Mouse (Mus musculus) limb, embryonic 14.5 days (tissue): ENCODE measurements at regions not wholly inside any gene's neighbourhood (a gene's known extent, or its start where the extent isn't known, plus 50 kb on each side); places are given as distances from the start of the nearest gene placed in this dataset.

Source experiments
- ATAC-seq: fragments of 200-750 bp; cut with Nextera tagmentation; 2 replicates; pipeline ENCODE4 v1.8.0; 2017; ENCODE audit warnings: low read depth, moderate number of reproducible peaks, moderate TSS enrichment; ENCODE audit not compliant: low FRiP score
- DNase-seq: peaks from one replicate; pipeline ENCODE4 v3.0.0-alpha.2; 2015; ENCODE audit warnings: low spot score
- H3K27ac ChIP-seq: fragments of 300-500 bp; sonication (generic); replicated peaks from 2 replicates; pipeline ENCODE4 v1.5.1; 2014; ENCODE audit warnings: low read depth, mild to moderate bottlenecking, low read length, moderate library complexity, mixed read lengths
- H3K27me3 ChIP-seq: fragments of 300-500 bp; sonication (generic); 2 replicates; pipeline ENCODE4 v1.6.1; 2014; ENCODE audit warnings: low read length, mixed read lengths; ENCODE audit not compliant: control insufficient read depth, insufficient read depth
- H3K36me3 ChIP-seq: fragments of 300-500 bp; sonication (generic); 2 replicates; pipeline ENCODE4 v1.6.1; 2014; ENCODE audit warnings: mild to moderate bottlenecking, low read length, moderate library complexity, mixed read lengths; ENCODE audit not compliant: control insufficient read depth, insufficient read depth
- H3K4me1 ChIP-seq: fragments of 300-500 bp; sonication (generic); 2 replicates; pipeline ENCODE4 v1.6.1; 2014; ENCODE audit warnings: antibody characterized with exemption, low read length, mixed read lengths; ENCODE audit not compliant: control insufficient read depth, insufficient read depth
- H3K4me2 ChIP-seq: fragments of 300-500 bp; sonication (generic); replicated peaks from 2 replicates; pipeline ENCODE4 v1.6.1; 2014; ENCODE audit warnings: low read depth, mild to moderate bottlenecking, low read length, moderate library complexity; ENCODE audit not compliant: severe bottlenecking
- H3K4me3 ChIP-seq: fragments of 300-500 bp; sonication (generic); replicated peaks from 2 replicates; pipeline ENCODE4 v1.5.1; 2014; ENCODE audit warnings: low read length
- H3K9ac ChIP-seq: fragments of 300-500 bp; sonication (generic); 2 replicates; pipeline ENCODE4 v1.6.1; 2014; ENCODE audit warnings: mild to moderate bottlenecking, low read depth, low read length, moderate library complexity; ENCODE audit not compliant: severe bottlenecking
- H3K9me3 ChIP-seq: fragments of 300-500 bp; sonication (generic); 2 replicates; pipeline ENCODE4 v1.6.1; 2016; ENCODE audit warnings: low read length; ENCODE audit not compliant: control insufficient read depth
- POLR2A ChIP-seq: fragments of 200-500 bp; IDR thresholded peaks from 2 replicates; pipeline ENCODE4 v1.8.0; 2012; ENCODE audit warnings: inconsistent platforms, mild to moderate bottlenecking, moderate library complexity, borderline replicate concordance; ENCODE audit not compliant: insufficient read depth, insufficient read length; ENCODE audit errors: extremely low read depth
- WGBS: fragments of 180-500 bp; shearing (Covaris S2); extraction: QIAGEN DNeasy Blood & Tissue Kit; methylation state at CpG from one replicate; pipeline ENCODE4 v1.1.7; 2014; 5-methylcytosine and 5-hydroxymethylcytosine counted together

GRCm38 (mm10) chr8:28160651-28161050 is 713.2 kb downstream of the Poteg start:
- H3K4me2 ChIP-seq, result no peak overlapping the region
- DNase-seq (no peak), ATAC-seq (no peak)
- H3K36me3 ChIP-seq, result no peaks in the 10 kb centered on the region
- H3K4me1 ChIP-seq, result no peaks in the 10 kb centered on the region
- 89% methylated on average over 4 of the region's 4 CpGs for WGBS
- H3K9ac ChIP-seq, result no peak overlapping the region
- no peak overlapping the region for H3K4me3 ChIP-seq
- no peak for TF ChIP-seq POLR2A
- no peak overlapping the region for H3K27ac ChIP-seq
- H3K9me3 ChIP-seq, result no peaks in the 10 kb centered on the region
- H3K27me3 ChIP-seq, result no peaks in the 10 kb centered on the region

GRCm38 (mm10) chr8:28168036-28168435 is 720.6 kb downstream of the Poteg start:
- H3K36me3 ChIP-seq, result no peaks in the 10 kb centered on the region
- no peak for DNase-seq
- TF ChIP-seq POLR2A, result no peak
- H3K4me1 ChIP-seq, result peaks cover 3% of the 10 kb centered on the region; the same call in 1 of the 2 replicates
- 0% methylated on average over 1 of the region's 1 CpGs for WGBS
- H3K9me3 ChIP-seq, result no peaks in the 10 kb centered on the region
- no peak overlapping the region for H3K4me2 ChIP-seq
- no peak for ATAC-seq
- H3K4me3 ChIP-seq, result no peak overlapping the region
- H3K27ac ChIP-seq, result no peak overlapping the region
- H3K9ac ChIP-seq, result no peak overlapping the region
- H3K27me3 ChIP-seq, result no peaks in the 10 kb centered on the region

- no peaks in the 10 kb centered on the region for H3K36me3 ChIP-seq
- DNase-seq, result no peak
- ATAC-seq, result no peak
- H3K27ac ChIP-seq, result no peak overlapping the region
- no peaks in the 10 kb centered on the region for H3K9me3 ChIP-seq
- no peak for TF ChIP-seq POLR2A
- no peak overlapping the region for H3K4me2 ChIP-seq
- peaks cover 3% of the 10 kb centered on the region; the same call in 1 of the 2 replicates for H3K4me1 ChIP-seq
- H3K9ac ChIP-seq, result no peak overlapping the region
- no peaks in the 10 kb centered on the region for H3K27me3 ChIP-seq
- no peak overlapping the region for H3K4me3 ChIP-seq
- 31% methylated on average over 4 of the region's 4 CpGs for WGBS
Measured at GRCm38 (mm10) chr8:28171456-28171855, 724.0 kb downstream of the Poteg start.

- no peak for TF ChIP-seq POLR2A
- no peak for DNase-seq
- Histone ChIP-seq H3K27ac (no peak overlapping the region), H3K36me3 (no peaks in the 10 kb centered on the region), H3K27me3 (no peaks in the 10 kb centered on the region), H3K9me3 (no peaks in the 10 kb centered on the region), H3K4me3 (no peak overlapping the region), H3K4me2 (no peak overlapping the region), H3K9ac (no peak overlapping the region), H3K4me1 (no peaks in the 10 kb centered on the region)
- no peak for ATAC-seq
- 9% methylated on average over 1 of the region's 1 CpGs for WGBS
Measured at GRCm38 (mm10) chr8:28195943-28196342, 748.5 kb downstream of the Poteg start.

- H3K4me1 ChIP-seq, result no peaks in the 10 kb centered on the region
Measured at GRCm38 (mm10) chr8:28235562-28235961, 788.1 kb downstream of the Poteg start.

GRCm38 (mm10) chr8:28239411-28239810 is 791.9 kb downstream of the Poteg start:
- no peaks in the 10 kb centered on the region for H3K36me3 ChIP-seq
- 92% methylated on average over 7 of the region's 7 CpGs for WGBS
- DNase-seq (no peak), ATAC-seq (no peak)
- H3K27ac ChIP-seq, result no peak overlapping the region
- no peak overlapping the region for H3K4me2 ChIP-seq
- no peak for TF ChIP-seq POLR2A
- no peaks in the 10 kb centered on the region for H3K4me1 ChIP-seq
- no peak overlapping the region for H3K4me3 ChIP-seq
- H3K9me3 ChIP-seq, result no peaks in the 10 kb centered on the region
- no peaks in the 10 kb centered on the region for H3K27me3 ChIP-seq
- H3K9ac ChIP-seq, result no peak overlapping the region

More at GRCm38 (mm10) chr8:28235562-28235961, 788.1 kb downstream of the Poteg start:
- ATAC-seq (no peak), DNase-seq (no peak)
- Histone ChIP-seq H3K27ac (no peak overlapping the region), H3K9me3 (no peaks in the 10 kb centered on the region), H3K36me3 (no peaks in the 10 kb centered on the region), H3K4me2 (no peak overlapping the region), H3K27me3 (no peaks in the 10 kb centered on the region), H3K9ac (no peak overlapping the region), H3K4me3 (no peak overlapping the region)
- WGBS, result 52% methylated on average over 5 of the region's 5 CpGs
- TF ChIP-seq POLR2A, result no peak
